Comparison of ENCODE assay signal across 8 mouse cellular contexts in the genomic region with DNA sequence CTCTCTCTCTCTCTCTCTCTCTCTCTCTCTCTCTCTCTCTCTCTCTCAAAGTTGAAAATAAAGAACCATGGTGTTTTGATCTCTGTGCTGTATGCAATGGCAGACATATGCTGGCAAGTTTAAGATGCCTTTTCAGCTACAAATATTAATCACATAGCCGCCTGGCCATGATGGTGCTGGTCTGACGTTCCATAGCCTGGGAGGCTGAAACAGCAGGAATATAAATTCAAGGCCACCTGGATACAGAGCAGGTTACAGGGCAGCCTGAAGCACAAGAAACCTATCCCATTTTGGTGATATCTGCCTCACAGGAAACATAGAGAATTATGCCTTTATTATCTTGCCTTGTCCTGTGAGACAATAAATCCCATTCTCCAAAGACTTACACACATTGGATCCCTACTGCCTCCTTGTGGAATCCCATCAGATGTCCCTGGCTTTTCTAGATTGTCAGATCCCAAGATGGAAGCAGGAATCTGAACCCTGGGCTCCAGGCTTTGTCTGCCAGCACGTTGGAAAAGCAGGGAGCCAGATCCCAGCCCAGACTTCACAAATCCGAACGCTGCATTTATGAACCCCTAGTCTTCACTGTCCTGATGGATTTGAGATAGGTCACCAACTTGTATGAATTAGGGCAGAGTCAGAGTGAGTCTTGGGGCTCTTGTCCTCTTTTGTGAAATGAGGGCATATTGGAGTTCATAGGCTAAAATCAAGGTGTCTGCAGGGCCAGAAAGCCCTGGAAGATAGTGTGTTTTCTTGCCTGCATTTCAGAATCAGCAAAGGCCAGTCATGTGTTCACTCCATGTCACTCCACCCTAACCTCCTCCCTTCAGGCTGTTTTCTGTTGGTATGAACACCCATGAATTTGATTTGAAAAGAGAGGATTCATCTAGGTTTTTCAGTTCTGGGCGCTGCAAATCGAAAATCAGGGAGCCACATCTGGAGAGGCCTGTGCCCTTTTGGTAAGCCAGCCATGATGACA. TPM values are rescaled to one million over a fixed set of nuclear protein-coding genes. Genes with fewer than 3 reads are reported as not detected.
DNase-seq lines count a peak whose midpoint lies in the region; ATAC-seq and TF ChIP-seq lines count a peak whose summit lies in the region.
"Had no signal": no experiment of that assay in that cellular context is flagged by ENCODE, and none has a peak within 500 bp of the region (broad histone marks: within the 10 kb centered on the region; RNA-seq: fewer than 3 reads in every experiment).

No protein-coding gene starts in this region.

- no peaks in the 10 kb centered on the region for H3K9me3 ChIP-seq in heart, postnatal 0 days (replicated peaks; ENCODE audit: control insufficient read depth, low read length)
- no peaks in the 10 kb centered on the region for H3K9me3 ChIP-seq in liver, embryonic 12.5 days (replicated peaks)

- peak overlapping the region; percentile 36 for H3K9ac ChIP-seq in heart, postnatal 0 days (replicated peaks; ENCODE audit: low read depth, low read length)
- H3K9ac ChIP-seq in liver, embryonic 12.5 days = no peak overlapping the region

- H3K4me3 ChIP-seq in heart, postnatal 0 days (ENCODE audit: low read depth, low read length) = peak overlapping the region; percentile 34; the same call in 1 of the 2 replicates
- no peak overlapping the region for H3K4me3 ChIP-seq in liver, embryonic 12.5 days

- H3K27me3 ChIP-seq in heart, postnatal 0 days (ENCODE audit: control insufficient read depth, insufficient read depth, low read length) = no peaks in the 10 kb centered on the region
- H3K27me3 ChIP-seq in liver, embryonic 12.5 days (replicated peaks) = no peaks in the 10 kb centered on the region

- TF ChIP-seq EP300 in heart, postnatal 0 days (IDR thresholded peaks at IDR 0.05; ENCODE audit: low read depth) = no peak

- intact Hi-C loops in heart, postnatal 14 days (cut with DNase I) = loop anchor here (2.0 to 5.0 kb wide), 2 partner anchors 25 to 140 kb away; no protein-coding TSS in a partner anchor

- DNase-seq in heart, postnatal 0 days (ENCODE audit: low spot score) = no peak
- no peak for DNase-seq in heart, postnatal 14 days
- DNase-seq in thymus, postnatal 14 days = peak; percentile 39
- no peak for DNase-seq in thymus, postnatal 0 days (ENCODE audit: low spot score)
- no peak for DNase-seq in spleen, adult 18-20 months
- no peak for DNase-seq in cerebellum, adult 9-11 months

- H3K4me2 ChIP-seq in heart, postnatal 0 days (ENCODE audit: low read depth, low read length) = peak overlapping the region; percentile 54; the same call in 1 of the 2 replicates
- 0 out of 2 replicates have a peak overlapping the region, but pooled peaks have one; percentile 35 for H3K4me2 ChIP-seq in liver, embryonic 12.5 days

- no peak for ATAC-seq in heart, postnatal 0 days (ENCODE audit: insufficient read depth, low read depth)
- ATAC-seq in liver, embryonic 12.5 days = no peak
- ATAC-seq: forebrain, embryonic 14.5 days had no signal

- peak overlapping the region; percentile 64; the same call in 1 of the 2 replicates for H3K27ac ChIP-seq in heart, postnatal 0 days (ENCODE audit: low read depth)
- no peak overlapping the region for H3K27ac ChIP-seq in liver, embryonic 12.5 days

- no peaks in the 10 kb centered on the region for H3K36me3 ChIP-seq in heart, postnatal 0 days (replicated peaks; ENCODE audit: control insufficient read depth, insufficient read depth, low read length)
- no peaks in the 10 kb centered on the region for H3K36me3 ChIP-seq in liver, embryonic 12.5 days

- 74% methylated on average over 7 of the region's 7 CpGs for WGBS in heart, postnatal 0 days
- 65% methylated on average over 7 of the region's 7 CpGs for whole genome bisulfite sequencing in liver, embryonic 12.5 days (ENCODE audit: insufficient replicate concordance)

- TF ChIP-seq CTCF in heart, postnatal 0 days (IDR thresholded peaks at IDR 0.05; ENCODE audit: low read depth) = peak; percentile 27; the same call in 1 of the 2 replicates

- no peaks in the 10 kb centered on the region; the same call in none of the 2 replicates for H3K4me1 ChIP-seq in heart, postnatal 0 days (ENCODE audit: control insufficient read depth, insufficient read depth)
- H3K4me1 ChIP-seq in liver, embryonic 12.5 days = peaks cover 32% of the 10 kb centered on the region

RNA-seq across cellular contexts. Expression of gene Rcbtb2, which starts 5.1 kb away (rescaled TPM):
- total RNA-seq in heart, postnatal 0 days (2014; rRNA removed; ENCODE audit: low replicate concordance) = 57.5 and 68.5 TPM in 2 replicates
- polyA plus RNA-seq in heart, postnatal 0 days (2015; fragmentation: Nextera tagmentation; extraction: Ambion mirVana) = 44.9 and 47.8 TPM in 2 replicates
- total RNA-seq in heart, postnatal 14 days (2021) = 10 to 100 TPM; 29.3 to 29.4 TPM
- polyA plus RNA-seq in thymus, postnatal 0 days (2015; fragmentation: Nextera tagmentation; extraction: Ambion mirVana) = 281 and 293 TPM in 2 replicates
- 27.9 and 28.9 TPM in 2 replicates for polyA plus RNA-seq in liver, embryonic 12.5 days (2016; fragmentation: Nextera tagmentation; extraction: Ambion mirVana)
